Mouse (Mus musculus) kidney, postnatal 36 days (tissue): Measurements from ENCODE around the gene Fbp1.
A peak's percentile ranks its signal among the peaks of the same experiment; 100 is the strongest.
"Not testable (repeated sequence)": the region's sequence is repeated elsewhere in the genome, so short reads cannot be mapped to it uniquely, and the experiment has no call there.

Experiments used
- DNase-seq, 2 experiments: peaks; one replicate each; pipeline ENCODE4 v3.0.0; 2021 to 2022; ENCODE audit warnings: mixed read lengths in 2 of 2

Fbp1 gene

GRCm38 (mm10) chr13:62883436-62883835 lies 4.6 kb downstream of the Fbp1 start:
- peak; percentile 82 to 85 for DNase-seq

- no peak for DNase-seq
These were observed 5.2 kb downstream of the Fbp1 start for GRCm38 (mm10) chr13:62882856-62883255.

GRCm38 (mm10) chr13:62881336-62881735 lies 6.7 kb downstream of the Fbp1 start:
- no peak for DNase-seq

GRCm38 (mm10) chr13:62879831-62880615 lies 8.1 kb downstream of the Fbp1 start:
- DNase-seq: no peak

GRCm38 (mm10) chr13:62879411-62879810 lies 8.7 kb downstream of the Fbp1 start:
- DNase-seq: no peak

GRCm38 (mm10) chr13:62877247-62877646 lies 10.8 kb downstream of the Fbp1 start:
- DNase-seq: peak; percentile 60 to 72

GRCm38 (mm10) chr13:62876111-62876510 lies 12.0 kb downstream of the Fbp1 start:
- DNase-seq: no peak

GRCm38 (mm10) chr13:62872252-62872651 lies 15.8 kb downstream of the Fbp1 start:
- no peak for DNase-seq

- peak in 1 of 2 experiments; percentile 58 for DNase-seq
These were observed 17.5 kb downstream of the Fbp1 start for GRCm38 (mm10) chr13:62870605-62871004.

- no peak for DNase-seq
These were observed 21.3 kb downstream of the Fbp1 start for GRCm38 (mm10) chr13:62866817-62867216.

GRCm38 (mm10) chr13:62865651-62866315 lies 22.3 kb downstream of the Fbp1 start:
- DNase-seq: no peak

- DNase-seq: no peak
These were observed 24.3 kb downstream of the Fbp1 start for GRCm38 (mm10) chr13:62863771-62864170.

GRCm38 (mm10) chr13:62862875-62863274 lies 25.2 kb downstream of the Fbp1 start:
- DNase-seq: no peak

GRCm38 (mm10) chr13:62860068-62860467 lies 28.0 kb downstream of the Fbp1 start:
- DNase-seq: peak in 1 of 2 experiments; percentile 14

- DNase-seq: not testable (repeated sequence)
These were observed 28.8 kb downstream of the Fbp1 start for GRCm38 (mm10) chr13:62859251-62859650.

GRCm38 (mm10) chr13:62857941-62858915 lies 29.9 kb downstream of the Fbp1 start, which contains the start of gene Fbp2:
Gene Fbp2 (minus strand): TSS chr13:62858422.
- peak; percentile 82 to 90 for DNase-seq

GRCm38 (mm10) chr13:62856850-62857249 lies 31.2 kb downstream of the Fbp1 start:
- peak; percentile 43 to 57 for DNase-seq

GRCm38 (mm10) chr13:62856305-62856675 lies 31.8 kb downstream of the Fbp1 start:
- DNase-seq: peak; percentile 84 to 88

GRCm38 (mm10) chr13:62855396-62856304 lies 32.4 kb downstream of the Fbp1 start:
- no peak for DNase-seq

GRCm38 (mm10) chr13:62854666-62855065 lies 33.4 kb downstream of the Fbp1 start:
- DNase-seq: peak; percentile 62 to 90

- DNase-seq: no peak
These were observed 54.7 kb downstream of the Fbp1 start for GRCm38 (mm10) chr13:62833341-62833740.

- DNase-seq: no peak
These were observed 55.8 kb downstream of the Fbp1 start for GRCm38 (mm10) chr13:62832239-62832638.
